Mouse (Mus musculus): Measurements from ENCODE around the gene Depdc7. TPM values are rescaled to one million over a fixed set of nuclear protein-coding genes. Genes with fewer than 3 reads are reported as not detected.

The Depdc7 gene
- polyA plus RNA-seq, 1 experiment = 1.6 TPM

DNA sequence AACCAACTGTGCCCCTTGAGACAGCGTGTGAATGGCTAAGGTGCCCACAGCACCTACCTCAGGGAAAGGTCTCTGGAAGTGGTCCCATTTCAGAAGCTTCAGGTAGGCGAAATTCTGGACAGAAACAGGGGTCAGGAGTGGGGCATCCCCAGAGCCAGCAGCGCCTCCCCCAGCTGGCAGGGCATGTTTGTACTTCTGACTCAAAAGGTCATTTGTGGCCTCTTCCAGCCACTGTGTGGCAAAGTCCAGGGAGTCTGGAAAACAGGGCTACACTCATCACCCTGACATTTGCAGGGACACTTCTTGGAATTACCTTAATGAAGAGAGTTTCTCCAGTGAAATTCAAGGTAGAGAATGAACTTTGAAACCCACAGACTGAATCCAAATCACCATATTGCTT lies 54.4 kb downstream of the Depdc7 start:
- TF ChIP-seq POLR2A (IDR thresholded peaks at IDR 0.05; ENCODE audit: borderline replicate concordance, extremely low read depth, insufficient read depth, insufficient read length, poor library complexity, severe bottlenecking) = no peak
- no peak for TF ChIP-seq CTCF (IDR thresholded peaks at IDR 0.05; ENCODE audit: borderline replicate concordance, extremely low read depth, insufficient read depth, insufficient read length)

DNA sequence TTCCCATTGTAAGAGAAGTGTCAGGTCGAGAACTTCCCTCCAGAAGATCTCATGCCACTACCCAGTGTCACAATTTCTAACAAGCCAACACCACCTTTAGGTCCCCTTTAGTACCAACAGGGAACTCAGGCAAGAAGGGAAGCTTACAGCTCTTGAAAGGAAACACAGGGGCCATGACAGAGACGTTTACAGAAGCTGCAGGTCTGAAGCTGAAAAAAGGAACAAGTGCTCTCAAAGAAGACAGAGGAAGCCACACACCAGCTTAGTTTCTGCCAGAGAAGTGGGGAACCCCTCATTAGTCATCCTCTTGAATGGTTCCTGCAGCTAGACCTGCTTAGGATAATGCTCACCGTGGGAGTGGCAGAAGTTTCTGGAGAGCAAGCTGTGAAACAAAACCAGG lies 55.4 kb downstream of the Depdc7 start:
- DNase-seq (ENCODE audit: low read depth) = no peak
- TF ChIP-seq CTCF (IDR thresholded peaks at IDR 0.05; ENCODE audit: borderline replicate concordance, extremely low read depth, insufficient read depth, insufficient read length) = no peak
- TF ChIP-seq POLR2A (IDR thresholded peaks at IDR 0.05; ENCODE audit: borderline replicate concordance, extremely low read depth, insufficient read depth, insufficient read length, poor library complexity, severe bottlenecking) = no peak

More for the DNA sequence above, 54.4 kb downstream of the Depdc7 start:
- DNase-seq (ENCODE audit: low read depth) = no peak

DNA sequence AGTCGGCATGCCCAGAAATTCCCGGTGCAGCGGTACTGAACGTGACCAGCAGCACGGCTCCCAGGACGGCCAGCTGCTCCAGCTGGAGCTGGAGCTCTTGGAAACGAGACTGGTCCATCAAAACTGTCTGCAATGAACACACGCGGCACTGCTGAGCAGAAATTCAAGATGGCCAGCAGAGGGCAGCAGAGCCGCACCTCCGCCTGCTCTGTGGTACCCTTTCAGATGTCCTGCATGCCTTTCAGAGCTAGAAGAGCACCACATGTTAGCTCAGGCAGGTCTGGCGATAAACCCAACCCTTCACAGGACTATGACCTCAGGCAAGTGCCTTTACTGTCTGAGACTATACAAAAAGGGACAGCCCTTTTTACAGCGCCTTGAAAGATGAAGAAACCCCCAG lies 57.3 kb downstream of the Depdc7 start:
- TF ChIP-seq CTCF (IDR thresholded peaks at IDR 0.05; ENCODE audit: borderline replicate concordance, extremely low read depth, insufficient read depth, insufficient read length) (peak; percentile 99), POLR2A (IDR thresholded peaks at IDR 0.05; ENCODE audit: borderline replicate concordance, extremely low read depth, insufficient read depth, insufficient read length, poor library complexity, severe bottlenecking) (no peak)
- DNase-seq (ENCODE audit: low read depth) = peak; percentile 93

DNA sequence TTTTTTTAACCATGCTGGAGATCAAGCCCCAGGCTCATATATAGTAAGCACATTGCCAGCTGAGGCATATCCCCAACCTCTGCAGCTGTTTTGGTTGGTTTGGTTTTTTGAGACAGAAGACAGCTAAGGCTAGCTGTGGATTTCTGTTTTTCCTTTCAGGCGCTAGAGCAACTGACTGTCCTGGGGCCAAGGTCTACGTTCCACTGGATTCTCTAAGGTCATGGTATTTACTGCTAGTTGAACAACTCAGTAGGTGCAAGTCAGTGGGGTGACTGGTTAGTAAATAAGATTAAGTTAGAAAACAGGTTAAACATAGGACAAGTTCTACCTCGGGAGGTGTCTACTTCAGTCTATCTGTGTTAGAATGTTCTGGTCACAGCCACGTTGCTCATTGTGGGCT lies 57.9 kb downstream of the Depdc7 start:
- TF ChIP-seq CTCF (IDR thresholded peaks at IDR 0.05; ENCODE audit: borderline replicate concordance, extremely low read depth, insufficient read depth, insufficient read length) = no peak
- TF ChIP-seq POLR2A (IDR thresholded peaks at IDR 0.05; ENCODE audit: borderline replicate concordance, extremely low read depth, insufficient read depth, insufficient read length, poor library complexity, severe bottlenecking) = no peak
- no peak for DNase-seq (ENCODE audit: low read depth)

DNA sequence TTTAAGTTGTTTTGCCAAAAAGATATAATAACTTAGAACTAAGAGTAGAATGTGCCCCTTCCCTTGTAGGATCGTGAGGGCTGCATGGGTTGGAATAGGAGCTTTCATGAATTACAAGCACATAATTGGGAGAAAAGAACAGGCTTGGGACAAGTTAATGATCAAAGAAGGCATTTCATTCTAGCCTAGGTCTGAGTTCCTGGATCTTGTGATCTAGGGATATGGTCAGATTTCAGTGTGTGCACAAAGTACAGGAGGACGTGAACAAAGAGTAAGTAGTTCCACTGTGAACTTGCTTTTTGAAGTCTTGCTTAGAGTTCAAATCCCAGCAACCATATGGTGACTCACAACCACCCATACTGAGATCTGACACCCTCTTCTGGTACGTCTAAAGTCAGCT lies 65.4 kb downstream of the Depdc7 start:
- no peak for DNase-seq (ENCODE audit: low read depth)
- TF ChIP-seq POLR2A (IDR thresholded peaks at IDR 0.05; ENCODE audit: borderline replicate concordance, extremely low read depth, insufficient read depth, insufficient read length, poor library complexity, severe bottlenecking) (no peak), CTCF (IDR thresholded peaks at IDR 0.05; ENCODE audit: borderline replicate concordance, extremely low read depth, insufficient read depth, insufficient read length) (no peak)

Other genes starting within 250 kb of the Depdc7 start
- gene Hipk3, start 248.4 kb downstream of the Depdc7 start, polyA plus RNA-seq (2012; rRNA removed) = 12.2 and 19.1 TPM in 2 replicates
- gene Cstf3, start 152.4 kb downstream of the Depdc7 start, polyA plus RNA-seq (2012; rRNA removed) = 55.3 and 55.5 TPM in 2 replicates
- gene Tcp11l1, start 30.7 kb downstream of the Depdc7 start, polyA plus RNA-seq (2012; rRNA removed) = 25.5 and 33.9 TPM in 2 replicates
- gene Pin1rt1, start 26.5 kb downstream of the Depdc7 start, polyA plus RNA-seq (2012; rRNA removed) = 0.08 TPM in 1 of 2 replicates, not detected in the other
- 20.4 and 21.9 TPM in 2 replicates for gene Qser1, start 73.9 kb upstream of the Depdc7 start, polyA plus RNA-seq (2012; rRNA removed)
- 0.20 and 0.55 TPM in 2 replicates for gene Prrg4, start 107.0 kb upstream of the Depdc7 start, polyA plus RNA-seq (2012; rRNA removed)
- 3.4 and 4.1 TPM in 2 replicates for gene Ccdc73, start 124.9 kb upstream of the Depdc7 start, polyA plus RNA-seq (2012; rRNA removed)